Mouse (Mus musculus): Measurements from ENCODE around the gene Ppp1r15a.
A peak's percentile ranks its signal among the peaks of the same experiment; 100 is the strongest.

The Ppp1r15a gene

GRCm38 (mm10) chr7:45525809-45526473 lies at the start of gene Ppp1r15a, which contains the start of gene Plekha4:
Gene Ppp1r15a, minus strand, starts transcription at chr7:45526268.
Gene Plekha4, plus strand, starts transcription at chr7:45526330.
- DNase-seq (ENCODE audit: low spot score) = peak; percentile 86

GRCm38 (mm10) chr7:45574472-45575379 lies 48.7 kb upstream of the Ppp1r15a start:
- DNase-seq (ENCODE audit: low spot score) = no peak

GRCm38 (mm10) chr7:45573954-45574353 lies 47.9 kb upstream of the Ppp1r15a start:
- DNase-seq (ENCODE audit: low spot score) = no peak

DNA sequence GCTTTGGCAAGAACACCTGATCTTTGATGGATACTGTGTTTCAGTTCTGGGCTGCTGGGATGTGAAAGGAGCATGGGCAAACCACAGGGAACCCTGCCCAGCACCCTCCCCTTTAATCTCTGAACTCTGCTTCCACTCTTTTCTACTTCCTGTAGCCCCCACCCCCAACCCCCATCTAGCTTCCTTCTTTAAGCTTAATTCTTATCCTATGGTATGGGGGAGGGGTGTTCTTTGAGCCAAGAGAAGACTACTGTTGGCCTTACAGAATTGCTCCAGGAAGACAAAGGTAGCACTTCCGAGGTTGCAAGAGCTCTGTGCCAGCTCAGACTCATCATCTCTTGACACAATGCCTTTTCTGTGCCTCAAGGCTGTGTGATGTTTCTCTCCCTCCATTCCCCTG lies 45.9 kb upstream of the Ppp1r15a start:
- no peak for DNase-seq (ENCODE audit: low spot score)

GRCm38 (mm10) chr7:45570103-45570741 lies 44.2 kb upstream of the Ppp1r15a start, which contains the start of gene Bcat2:
Gene Bcat2, plus strand, starts transcription at chr7:45570153.
- peak; percentile 54 for DNase-seq (ENCODE audit: low spot score)

DNA sequence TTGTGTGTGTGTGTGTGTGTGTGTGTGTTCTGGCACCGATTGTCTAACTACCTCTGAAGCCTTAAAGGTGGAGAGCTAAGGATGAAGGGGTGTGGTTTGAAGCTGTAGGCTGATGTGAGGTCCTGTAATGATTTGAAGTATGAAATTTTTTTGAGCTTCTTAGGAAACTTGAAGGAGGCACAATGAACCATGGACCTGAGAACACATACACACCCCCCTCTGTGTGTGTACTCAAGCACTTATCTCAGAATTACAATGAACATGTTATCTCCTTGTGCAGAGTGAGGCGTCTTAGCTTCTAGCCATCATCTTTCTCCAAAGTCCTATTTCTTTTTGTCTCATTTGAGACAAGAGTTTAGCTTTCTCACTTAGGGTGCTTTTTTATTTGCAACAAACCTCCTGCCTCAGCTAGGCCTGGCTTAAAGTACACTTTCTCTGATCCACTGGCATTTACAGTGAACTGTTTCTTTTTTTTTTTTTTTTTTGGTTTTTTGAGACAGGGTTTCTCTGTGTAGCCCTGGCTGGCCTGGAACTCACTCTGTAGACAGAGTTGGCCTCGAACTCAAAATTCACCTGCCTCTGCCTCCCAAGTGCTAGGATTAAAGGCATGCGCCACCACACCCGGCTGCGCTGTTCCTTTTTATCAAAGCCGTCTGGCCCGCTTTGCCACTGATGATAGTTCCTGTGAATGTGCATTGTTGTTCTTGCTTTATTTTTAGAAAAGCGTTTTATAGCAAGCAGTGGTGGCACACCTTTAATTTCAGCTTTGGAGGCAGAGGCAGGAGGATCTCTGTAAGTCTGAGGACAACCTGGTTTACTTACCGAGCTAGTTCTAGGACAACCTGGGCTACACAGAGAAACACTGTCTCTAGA lies 42.8 kb upstream of the Ppp1r15a start:
- no peak for DNase-seq (ENCODE audit: low spot score)

DNA sequence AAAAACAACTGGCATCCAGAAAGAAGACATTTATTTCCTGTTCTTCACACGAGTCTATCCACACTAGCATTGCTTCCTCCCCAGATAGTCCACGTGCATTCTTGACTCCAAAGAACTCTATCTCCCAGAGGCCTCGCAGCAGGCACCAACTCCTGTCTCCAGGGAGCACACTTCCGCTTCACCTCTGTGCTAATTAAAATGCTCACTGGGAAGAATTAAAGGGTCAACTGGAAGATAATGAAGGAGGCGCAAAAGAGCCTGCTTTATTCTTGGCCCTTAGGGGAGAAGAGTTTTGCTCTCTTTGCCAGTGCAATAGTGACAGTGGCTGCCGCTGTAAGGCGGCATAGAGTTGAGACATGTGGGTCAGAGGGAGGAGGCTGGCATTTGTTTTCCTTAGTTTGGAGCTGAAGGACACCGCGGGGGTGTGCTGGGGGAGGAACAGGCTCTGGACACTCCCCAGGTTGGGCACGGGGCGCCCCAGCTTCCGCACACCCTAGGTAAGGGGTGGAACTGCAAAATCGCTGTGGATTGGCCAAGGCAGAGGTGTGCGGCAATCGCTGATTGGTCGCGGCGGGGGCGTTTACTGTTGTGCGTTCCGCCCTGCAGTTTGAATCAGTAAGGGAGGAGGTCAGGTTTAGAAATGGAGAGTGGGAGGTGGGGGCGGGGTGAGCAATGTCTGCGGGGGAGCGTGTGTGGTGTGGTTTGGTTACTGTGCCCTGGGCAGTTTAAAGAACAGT lies 41.9 kb upstream of the Ppp1r15a start:
- DNase-seq (ENCODE audit: low spot score) = peak; percentile 76

GRCm38 (mm10) chr7:45567112-45567779 lies 41.2 kb upstream of the Ppp1r15a start:
- DNase-seq (ENCODE audit: low spot score) = no peak

DNA sequence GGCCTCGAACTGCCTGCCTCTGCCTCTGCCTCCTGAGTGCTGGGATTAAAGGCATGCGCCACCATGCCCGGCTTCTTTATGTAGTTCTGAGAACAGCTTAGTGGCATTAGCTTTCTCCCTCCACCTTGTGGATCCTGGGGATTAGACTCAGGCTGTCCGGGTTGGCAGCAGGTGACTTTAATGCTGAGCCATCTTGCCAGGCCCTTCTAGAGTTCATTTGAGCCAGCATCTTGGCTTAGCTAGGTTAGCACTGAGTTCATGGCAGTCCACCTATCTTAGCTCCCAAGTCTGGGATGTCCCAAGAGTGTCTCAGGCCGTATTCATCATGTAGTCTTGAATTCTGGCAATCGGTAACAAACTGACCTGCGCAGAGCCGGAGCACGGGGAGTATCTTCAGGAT lies 39.4 kb upstream of the Ppp1r15a start:
- DNase-seq (ENCODE audit: low spot score) = no peak

DNA sequence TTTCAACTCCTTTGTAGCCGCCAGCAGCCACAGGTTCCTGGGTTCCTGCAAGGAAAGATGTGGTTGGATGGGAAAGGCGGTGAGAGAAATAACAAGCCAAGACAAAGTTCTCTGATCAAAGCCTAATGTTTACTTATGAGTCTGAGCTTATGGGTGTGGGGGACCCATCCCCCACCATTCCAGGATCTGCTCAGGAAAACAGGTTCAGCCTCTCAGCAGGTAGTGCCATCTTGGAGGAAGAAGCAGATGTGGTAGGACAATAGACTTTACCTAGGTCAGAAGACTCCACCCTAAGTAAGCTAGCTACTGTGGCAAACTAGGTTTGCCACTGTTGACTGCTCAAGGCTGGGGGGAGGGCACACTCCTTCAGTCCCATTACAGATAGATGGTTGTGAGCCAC lies 38.7 kb upstream of the Ppp1r15a start:
- no peak for DNase-seq (ENCODE audit: low spot score)

DNA sequence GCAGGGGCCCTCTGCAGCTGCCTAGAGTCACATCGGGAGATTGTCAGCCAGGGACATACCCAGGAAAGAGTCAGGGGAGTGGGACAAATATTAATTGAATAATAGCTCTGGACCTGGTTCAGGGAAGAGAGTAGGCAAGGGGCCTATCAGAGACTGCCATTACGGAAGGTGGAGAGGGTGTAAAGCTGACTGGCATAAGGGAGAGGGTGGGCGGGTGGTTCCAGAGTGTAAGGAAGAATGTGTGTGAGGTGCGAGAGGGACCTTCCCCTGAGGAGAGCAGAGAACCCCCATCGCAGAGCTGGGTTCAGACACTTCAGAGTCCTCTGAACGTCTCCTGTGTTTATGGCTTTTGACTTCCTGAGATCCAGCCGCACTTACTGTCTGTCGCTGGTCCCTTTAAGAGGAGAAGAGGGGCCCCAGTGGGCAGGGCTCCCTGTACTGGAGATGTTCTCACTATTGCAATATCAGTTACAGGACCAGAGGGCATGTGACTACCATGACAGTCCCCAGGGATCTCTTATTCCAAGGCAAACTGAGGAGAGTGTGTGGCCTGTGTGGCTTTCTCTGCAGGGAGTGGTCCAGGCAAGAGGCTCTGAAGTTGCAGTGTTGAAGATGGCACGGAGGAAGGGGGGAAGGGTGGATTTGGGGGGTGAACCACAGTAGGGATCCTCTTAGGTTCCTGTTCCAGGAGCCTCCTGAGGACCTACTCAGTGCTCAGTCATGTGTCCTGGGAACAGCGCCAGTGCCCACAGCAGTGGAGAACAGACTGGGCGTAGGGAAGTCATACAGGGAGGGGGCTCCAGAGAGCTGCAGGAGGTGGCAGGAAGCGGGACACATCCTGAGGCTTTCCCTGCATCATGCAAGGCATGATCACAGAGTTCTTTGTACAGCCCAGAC lies 35.8 kb upstream of the Ppp1r15a start:
- no peak for DNase-seq (ENCODE audit: low spot score)

GRCm38 (mm10) chr7:45560843-45561623 lies 35.0 kb upstream of the Ppp1r15a start:
- peak; percentile 57 for DNase-seq (ENCODE audit: low spot score)

GRCm38 (mm10) chr7:45560241-45560640 lies 34.2 kb upstream of the Ppp1r15a start:
- no peak for DNase-seq (ENCODE audit: low spot score)

GRCm38 (mm10) chr7:45558907-45559306 lies 32.8 kb upstream of the Ppp1r15a start:
- DNase-seq (ENCODE audit: low spot score) = no peak

DNA sequence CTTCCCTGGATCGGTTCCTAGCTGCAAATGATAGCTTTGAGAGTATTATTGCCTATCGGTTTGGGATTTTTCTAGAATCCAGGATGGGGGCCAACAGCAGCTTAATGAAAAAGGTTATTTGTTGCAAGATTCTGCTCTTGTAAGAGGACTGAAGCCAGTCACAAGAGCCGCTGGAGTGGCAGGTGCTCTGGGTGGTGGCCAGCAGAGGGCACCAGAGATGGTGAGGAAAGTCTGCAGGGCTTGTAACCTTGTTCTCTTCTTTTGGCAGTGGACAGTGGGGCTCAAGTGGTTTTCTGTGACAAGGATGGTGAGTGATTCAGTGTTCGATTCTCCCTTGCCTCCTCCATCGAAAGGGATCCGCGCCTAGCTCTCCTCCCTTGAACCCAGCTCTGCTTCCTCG lies 29.7 kb upstream of the Ppp1r15a start:
- DNase-seq (ENCODE audit: low spot score) = peak; percentile 47

DNA sequence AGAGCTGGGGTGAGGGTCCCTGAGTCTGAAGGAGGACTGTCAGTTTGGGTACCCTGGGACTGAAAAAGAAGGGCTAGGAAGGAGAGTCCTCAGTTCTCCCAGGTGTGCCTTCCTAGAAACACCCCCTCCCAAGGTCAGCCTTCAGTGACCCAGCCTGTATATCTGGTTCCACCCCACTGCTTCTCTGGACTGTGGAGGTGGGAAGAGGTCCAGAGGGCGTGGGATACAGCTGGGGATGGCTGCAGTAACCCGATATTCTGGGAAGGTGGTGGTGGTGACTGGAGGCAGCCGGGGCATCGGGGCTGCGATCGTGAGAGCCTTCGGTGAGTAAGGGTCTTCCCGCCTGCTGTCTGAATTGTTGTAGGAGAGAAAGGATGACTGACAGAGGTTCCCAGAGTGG lies 28.7 kb upstream of the Ppp1r15a start, which contains the start of gene Hsd17b14:
Gene Hsd17b14, plus strand, starts transcription at position 150 of the 400 bp plus-strand sequence.
- DNase-seq (ENCODE audit: low spot score) = no peak

DNA sequence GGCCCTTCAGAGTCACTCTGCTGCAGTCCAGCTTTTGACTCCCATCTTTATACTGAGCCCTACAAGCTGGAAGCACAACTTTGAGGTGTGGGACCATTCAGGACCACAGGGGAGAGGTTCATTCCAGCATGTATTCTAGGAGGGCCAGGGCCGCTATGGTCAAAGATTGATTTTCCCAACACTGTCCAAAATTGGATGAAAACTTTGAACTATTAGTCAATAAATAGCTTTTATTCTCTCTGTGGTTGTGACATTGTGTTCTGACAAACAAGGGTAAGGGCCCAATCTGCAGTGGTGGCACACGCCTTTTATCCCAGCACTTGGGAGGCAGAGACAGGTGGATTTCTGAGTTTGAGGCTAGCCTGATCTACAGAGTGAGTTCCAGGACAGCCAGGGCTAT lies 27.9 kb upstream of the Ppp1r15a start:
- no peak for DNase-seq (ENCODE audit: low spot score)

GRCm38 (mm10) chr7:45553519-45553918 lies 27.5 kb upstream of the Ppp1r15a start:
- no peak for DNase-seq (ENCODE audit: low spot score)

Measured in left cerebral cortex, adult 11 months (tissue).